Mouse (Mus musculus) spleen, adult 2 months (tissue): ENCODE results near the gene Stk11. TPM values are rescaled to one million over a fixed set of nuclear protein-coding genes. Genes with fewer than 3 reads are reported as not detected.

Source experiments
- DNase-seq, 2 experiments: peaks; one replicate each; pipeline versions ENCODE4 v3.0.0 to v3.0.0-alpha.2; 2012 to 2021; ENCODE audit warnings: low spot score in 2 of 2, low read depth in 1 of 2
- H3K27ac ChIP-seq: fragments of 200-500 bp; 2 replicates; pipeline ENCODE4 v1.5.1; 2012; ENCODE audit warnings: low read length, inconsistent platforms; ENCODE audit not compliant: insufficient read depth
- H3K27me3 ChIP-seq: fragments of 200-500 bp; 2 replicates; pipeline ENCODE4 v1.6.1; 2012; ENCODE audit warnings: mild to moderate bottlenecking, moderate library complexity, low read length, inconsistent platforms; ENCODE audit not compliant: control insufficient read depth, insufficient read depth
- H3K36me3 ChIP-seq: fragments of 200-500 bp; 2 replicates; pipeline ENCODE4 v1.6.1; 2012; ENCODE audit warnings: mild to moderate bottlenecking, low read length, inconsistent platforms; ENCODE audit not compliant: control insufficient read depth, insufficient read depth
- H3K4me1 ChIP-seq: fragments of 200-500 bp; 2 replicates; pipeline ENCODE4 v1.6.1; 2011; ENCODE audit warnings: inconsistent platforms; ENCODE audit not compliant: control insufficient read depth, insufficient read depth, insufficient read length
- H3K4me3 ChIP-seq: fragments of 200-500 bp; 2 replicates; pipeline ENCODE4 v1.5.1; 2011; ENCODE audit warnings: mild to moderate bottlenecking, inconsistent platforms; ENCODE audit not compliant: insufficient read depth, insufficient read length; ENCODE audit errors: extremely low read depth
- CTCF ChIP-seq: fragments of 200-500 bp; IDR thresholded peaks from 2 replicates; pipeline ENCODE4 v1.5.1; 2011; ENCODE audit warnings: mild to moderate bottlenecking, inconsistent platforms; ENCODE audit not compliant: insufficient read depth, insufficient read length, insufficient replicate concordance; ENCODE audit errors: extremely low read depth
- POLR2A ChIP-seq: fragments of 200-500 bp; IDR thresholded peaks from 2 replicates; pipeline ENCODE4 v1.6.1; 2011; ENCODE audit warnings: low read depth, low read length, inconsistent platforms
- WGBS: fragments of 180-500 bp; shearing (Covaris S2); methylation state at CpG from one replicate; pipeline ENCODE4 v1.1.7; 2018; 5-methylcytosine and 5-hydroxymethylcytosine counted together
- polyA plus RNA-seq: library from polyadenylated mRNA; depleted of rRNA; stranded (reverse); fragments of >200 nt; gene quantifications from 2 replicates; pipeline ENCODE4 v1.2.3, GENCODE M21; 2012

Gene Stk11
- polyA plus RNA-seq, 1 experiment: 120 TPM

DNA sequence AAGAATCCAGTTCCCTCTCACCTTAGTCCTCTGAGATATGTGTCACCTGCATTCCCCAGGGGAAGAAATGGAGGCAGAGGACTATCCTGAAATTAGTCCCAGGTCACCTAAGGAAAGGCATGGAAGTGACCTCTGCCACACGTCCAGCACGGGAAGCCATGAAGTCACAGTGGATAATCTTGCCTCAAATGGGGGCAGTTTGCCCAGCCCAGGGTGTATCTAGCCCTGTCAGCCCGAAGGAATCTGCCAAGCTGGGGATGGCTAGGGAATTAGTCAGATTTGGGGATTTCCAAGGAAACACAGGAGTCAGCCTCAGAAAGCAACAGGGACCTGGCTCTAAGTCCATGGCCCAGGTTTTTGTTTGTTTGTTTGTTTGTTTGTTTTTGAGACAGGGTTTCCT lies 11.4 kb upstream of the Stk11 start:
- Histone ChIP-seq H3K27ac (peak overlapping the region; percentile 39; the same call in 1 of the 2 replicates), H3K4me1 (peaks cover 29% of the 10 kb centered on the region; the same call in 1 of the 2 replicates), H3K36me3 (no peaks in the 10 kb centered on the region), H3K4me3 (no peak overlapping the region), H3K27me3 (no peaks in the 10 kb centered on the region)
- TF ChIP-seq POLR2A (no peak), CTCF (no peak)
- WGBS: 79% methylated on average over 3 of the region's 3 CpGs
- DNase-seq: no peak

DNA sequence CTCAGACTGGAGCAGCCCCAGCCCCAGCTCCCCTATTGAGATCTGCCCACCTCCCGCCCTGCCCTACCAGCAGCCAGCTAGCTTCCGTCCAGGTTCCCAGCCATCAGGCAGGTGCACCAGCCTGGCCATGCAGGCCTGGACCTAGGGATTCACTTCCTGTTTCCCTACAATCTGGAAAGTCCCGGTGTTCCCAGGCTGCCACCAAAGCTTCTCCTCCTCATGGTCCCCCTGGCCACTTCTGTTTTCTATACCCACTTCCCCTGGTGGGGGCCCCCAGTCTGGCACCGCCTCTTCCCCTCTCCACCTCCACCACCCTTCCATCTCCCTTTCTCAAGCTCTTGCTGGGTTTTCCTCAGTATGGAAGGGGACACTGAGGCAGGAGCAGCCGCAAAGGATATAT lies 10.1 kb upstream of the Stk11 start, which contains the start of gene Sbno2:
Gene Sbno2, minus strand, starts transcription at position 112 of the 400 bp plus-strand sequence.
- Histone ChIP-seq H3K4me3 (no peak within 1 kb of the TSS), H3K27ac (peak within 1 kb of the TSS; percentile 39), H3K36me3 (no peaks in the 10 kb centered on the region), H3K4me1 (peaks cover 26% of the 10 kb centered on the region; the same call in 1 of the 2 replicates), H3K27me3 (no peaks in the 10 kb centered on the region)
- no peak for TF ChIP-seq POLR2A
- TF ChIP-seq CTCF: no peak
- DNase-seq: peak in 1 of 2 experiments; percentile 42
- 36% methylated on average over 5 of the region's 5 CpGs for whole genome bisulfite sequencing

DNA sequence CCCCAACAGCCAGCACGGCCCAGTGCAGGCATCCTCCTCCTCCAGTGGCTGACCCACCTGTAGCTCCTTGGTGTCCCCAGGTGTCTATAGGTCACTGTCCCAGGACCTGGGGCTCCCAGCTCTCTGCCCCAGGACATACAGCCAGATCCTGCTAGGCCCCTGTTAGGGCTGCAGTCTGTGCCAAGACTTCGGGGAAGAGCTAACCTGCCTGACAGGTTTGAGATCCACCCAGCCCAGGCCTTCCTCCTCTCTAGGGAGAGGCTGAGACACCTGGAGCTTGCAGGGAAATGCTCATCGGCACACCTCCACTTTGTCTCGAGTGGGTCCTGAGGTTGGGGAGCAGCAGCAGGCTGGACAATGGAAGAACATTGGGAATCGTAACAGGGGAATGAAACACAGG lies 9.7 kb upstream of the Stk11 start:
- H3K36me3 ChIP-seq: no peaks in the 10 kb centered on the region
- peaks cover 22% of the 10 kb centered on the region; the same call in 1 of the 2 replicates for H3K4me1 ChIP-seq
- H3K27ac ChIP-seq: peak overlapping the region; percentile 27
- no peaks in the 10 kb centered on the region for H3K27me3 ChIP-seq
- DNase-seq: no peak
- H3K4me3 ChIP-seq: no peak overlapping the region
- TF ChIP-seq CTCF (no peak), POLR2A (no peak)
- WGBS: 63% methylated on average over 5 of the region's 5 CpGs

DNA sequence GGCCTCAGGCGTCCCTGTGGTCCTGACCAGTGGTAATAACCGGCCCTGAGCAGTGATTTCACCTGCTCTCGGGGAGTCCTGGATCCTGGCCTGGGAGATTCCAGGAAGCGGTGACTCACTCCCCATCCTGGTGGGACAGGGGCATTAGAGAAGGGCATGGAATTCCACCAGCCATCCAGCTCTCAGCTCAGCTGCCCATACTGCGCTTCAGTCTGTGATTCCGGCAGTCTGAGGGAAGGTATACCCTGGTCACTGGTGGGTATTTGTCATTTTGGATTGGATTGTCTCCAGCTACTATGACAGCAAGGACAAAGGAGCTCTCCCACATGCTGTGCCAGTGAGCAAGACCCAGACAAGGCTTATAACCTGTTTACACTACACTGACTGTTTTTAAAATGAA lies 7.9 kb upstream of the Stk11 start:
- Histone ChIP-seq H3K36me3 (no peaks in the 10 kb centered on the region), H3K4me3 (no peak overlapping the region), H3K27me3 (no peaks in the 10 kb centered on the region), H3K27ac (no peak overlapping the region), H3K4me1 (peaks cover 13% of the 10 kb centered on the region; the same call in 1 of the 2 replicates)
- WGBS: 91% methylated on average over 6 of the region's 6 CpGs
- TF ChIP-seq CTCF: no peak
- TF ChIP-seq POLR2A: no peak
- no peak for DNase-seq

- 3% methylated on average over 27 of the region's 27 CpGs for WGBS
- no peak for TF ChIP-seq POLR2A
- TF ChIP-seq CTCF: peak; percentile 88; the same call in 1 of the 2 replicates
- H3K4me1 ChIP-seq: peaks cover 14% of the 10 kb centered on the region
- H3K36me3 ChIP-seq: peaks cover 3% of the 10 kb centered on the region
- peak overlapping the region; percentile 95 for H3K27ac ChIP-seq
- H3K27me3 ChIP-seq: no peaks in the 10 kb centered on the region
- peak overlapping the region; percentile 72 for H3K4me3 ChIP-seq
- peak; percentile 73 to 90 for DNase-seq
Observed at GRCm38 (mm10) chr10:80114341-80115284, 990 bp upstream of the Stk11 start.

GRCm38 (mm10) chr10:80115944-80116335 lies 337 bp downstream of the Stk11 start:
- DNase-seq: no peak
- TF ChIP-seq POLR2A: no peak
- no peak for TF ChIP-seq CTCF
- Histone ChIP-seq H3K4me1 (peaks cover 14% of the 10 kb centered on the region), H3K4me3 (peak overlapping the region; percentile 92), H3K36me3 (peaks cover 3% of the 10 kb centered on the region), H3K27me3 (no peaks in the 10 kb centered on the region), H3K27ac (peak overlapping the region; percentile 85)
- under 1% methylated on average over 63 of the region's 63 CpGs for WGBS

GRCm38 (mm10) chr10:80116563-80116926 lies 942 bp downstream of the Stk11 start:
- TF ChIP-seq POLR2A: no peak
- Histone ChIP-seq H3K36me3 (peaks cover 5% of the 10 kb centered on the region), H3K4me1 (peaks cover 14% of the 10 kb centered on the region), H3K27ac (peak overlapping the region; percentile 63), H3K27me3 (no peaks in the 10 kb centered on the region), H3K4me3 (peak overlapping the region; percentile 92)
- under 1% methylated on average over 27 of the region's 27 CpGs for WGBS
- no peak for DNase-seq
